Mouse (Mus musculus) monocyte, adult 5-6 weeks (primary cell): ENCODE measurements at regions not wholly inside any gene's neighbourhood (a gene's known extent, or its start where the extent isn't known, plus 50 kb on each side); places are given as distances from the start of the nearest gene placed in this dataset.

ENCODE experiments used
- ATAC-seq: fragments of 153-309, 156-312 bp; replicated peaks from 2 replicates; pipeline ENCODE4 v1.8.0; 2017; ENCODE audit warnings: mild to moderate bottlenecking; ENCODE audit not compliant: low TSS enrichment, insufficient number of reproducible peaks, severe bottlenecking, poor library complexity, low FRiP score

DNA sequence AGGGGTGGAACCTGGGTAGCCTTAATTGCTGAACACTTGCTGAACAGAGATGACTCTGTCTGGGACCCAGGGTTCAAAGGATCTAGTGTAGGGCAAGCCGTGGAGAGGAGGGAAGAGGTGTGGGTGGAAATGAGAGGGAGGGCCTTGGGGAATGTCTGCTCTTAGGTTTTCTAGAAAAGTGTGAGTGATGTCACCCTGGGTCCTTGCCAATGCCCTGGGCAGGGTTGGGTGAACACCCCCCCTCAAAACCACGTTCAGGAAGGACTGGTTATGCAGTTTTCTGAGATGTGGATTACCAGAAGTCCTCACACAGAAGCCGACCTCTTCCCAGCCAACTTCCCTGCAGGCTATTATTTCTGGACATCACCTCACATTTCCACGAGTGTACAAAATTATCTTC is 252.4 kb upstream of the Habp2 start:
- no peak for ATAC-seq

DNA sequence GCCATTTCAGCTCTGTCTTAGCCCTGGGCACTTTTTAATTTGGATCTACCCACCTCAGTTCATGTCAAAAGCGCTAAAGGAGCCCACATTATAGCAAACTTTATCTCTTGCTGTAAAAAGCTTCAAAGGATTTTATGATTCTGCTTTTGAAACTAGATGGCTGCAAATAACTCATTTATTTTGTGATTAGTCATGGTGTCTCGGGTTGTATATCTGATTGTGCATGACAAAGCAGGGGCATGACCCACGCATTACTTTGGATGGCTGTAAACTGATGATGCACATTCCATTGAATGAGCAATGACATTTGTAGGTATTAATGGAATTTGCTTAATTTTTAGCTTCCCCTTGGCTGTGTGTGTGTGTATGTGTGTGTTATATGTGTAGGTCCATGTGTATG is 249.4 kb upstream of the Habp2 start:
- ATAC-seq = no peak

DNA sequence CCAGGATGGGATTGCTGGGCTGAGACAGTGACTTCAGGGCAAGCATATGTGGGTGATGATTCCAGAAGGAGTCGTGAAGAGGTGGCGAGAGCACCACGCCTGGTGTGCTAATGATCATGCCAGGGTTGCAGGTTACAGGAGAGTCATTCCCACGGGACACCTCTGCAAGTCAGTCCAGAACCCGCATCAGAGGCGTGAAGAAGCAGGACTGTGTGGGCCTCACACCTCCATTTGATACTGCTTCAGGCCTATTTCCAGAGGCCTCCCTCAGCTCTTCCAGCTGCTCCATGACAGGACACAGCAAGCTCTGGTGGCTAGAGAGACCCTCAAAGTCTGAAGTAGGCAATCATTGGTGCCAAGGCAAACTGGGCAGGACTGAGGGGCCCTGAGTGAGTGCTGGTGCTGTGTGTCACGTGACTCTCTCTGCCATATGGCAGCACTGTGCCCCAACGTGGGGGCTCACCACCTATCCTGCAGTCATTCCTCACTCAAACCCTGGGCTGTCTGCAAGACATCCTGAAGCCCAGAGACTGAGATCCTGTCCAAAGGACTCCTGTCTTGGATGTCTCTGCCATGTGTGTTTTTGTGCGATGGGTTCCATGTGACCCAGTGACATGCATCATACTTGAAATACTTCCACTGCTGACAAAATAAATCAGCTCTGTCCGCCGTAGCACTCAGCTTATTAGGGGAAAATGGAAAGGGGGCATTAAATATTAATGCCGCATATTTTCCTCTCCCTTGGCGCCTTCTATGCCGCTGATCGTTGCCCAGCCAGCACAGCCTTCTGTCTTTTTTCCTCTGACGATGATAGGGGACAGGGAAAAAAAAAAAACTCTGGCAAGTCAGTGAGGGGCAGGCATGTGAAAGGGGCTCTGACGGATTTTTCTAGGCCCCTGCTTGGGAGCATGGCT is 247.6 kb upstream of the Habp2 start:
- ATAC-seq = no peak

DNA sequence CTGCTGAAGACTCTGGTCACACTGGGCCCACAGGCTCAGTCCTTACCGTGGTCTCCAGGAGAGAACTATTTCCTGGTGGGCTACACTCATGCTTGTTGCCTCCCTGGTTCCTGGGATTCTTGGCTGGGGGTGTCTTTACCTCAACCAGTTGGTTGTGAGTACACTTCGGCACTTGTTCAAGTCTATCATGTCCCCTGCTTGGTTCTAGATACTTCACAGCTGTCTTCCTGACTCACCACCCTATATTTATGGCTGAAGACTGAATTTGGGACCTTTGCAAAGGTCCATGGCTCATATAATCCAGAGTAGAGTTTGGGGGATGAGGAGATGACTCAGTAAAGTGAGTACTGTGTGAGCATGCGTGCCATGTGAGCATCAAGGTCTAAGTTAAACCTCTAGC is 245.0 kb upstream of the Habp2 start:
- no peak for ATAC-seq

DNA sequence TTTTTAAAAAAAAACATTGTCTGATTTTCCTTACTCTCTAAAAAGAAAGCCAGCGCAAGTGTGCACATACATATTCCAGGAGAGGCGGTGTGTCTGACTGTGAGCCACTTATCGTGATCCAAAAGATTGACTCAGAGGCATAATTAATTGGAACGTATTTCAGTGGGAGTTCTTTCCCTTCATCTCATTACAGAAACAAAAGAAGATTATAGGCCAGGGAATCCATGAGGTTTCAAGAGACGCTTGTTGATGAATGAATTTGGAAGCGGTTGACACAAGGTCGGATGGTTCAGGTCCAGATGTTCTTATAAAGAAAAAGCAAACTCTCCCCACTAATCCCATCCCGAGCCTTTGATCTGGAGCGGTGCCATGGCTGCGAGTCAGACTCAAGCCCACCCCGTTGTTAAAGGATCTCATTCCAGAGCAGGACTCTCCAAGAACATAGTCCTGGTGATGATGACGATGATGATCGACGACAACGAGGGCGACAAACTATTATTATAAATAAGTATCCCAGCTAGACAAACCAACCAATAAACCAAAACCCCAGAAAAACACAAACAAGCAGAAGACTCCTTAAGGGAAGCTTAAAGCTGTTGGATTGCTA is 240.1 kb upstream of the Habp2 start:
- ATAC-seq = no peak

DNA sequence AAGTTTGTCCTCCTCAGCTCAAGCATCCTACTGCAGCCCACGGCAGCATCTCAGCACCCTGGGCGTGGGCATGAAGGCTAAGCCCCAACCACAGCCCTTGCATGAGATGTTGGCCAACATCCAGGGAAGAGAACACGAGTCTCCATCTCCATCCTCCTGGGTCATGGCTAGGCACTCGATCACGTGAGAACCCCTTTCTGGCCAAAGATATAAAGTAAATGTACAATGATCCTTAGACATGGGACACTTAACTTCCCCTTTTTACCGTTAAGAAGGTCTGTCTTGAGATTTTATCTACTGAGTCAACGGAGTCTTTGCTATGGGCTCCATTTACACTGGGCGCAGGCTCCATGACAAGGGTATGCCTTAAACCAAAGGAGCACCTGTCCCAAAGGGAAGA is 232.8 kb upstream of the Habp2 start:
- no peak for ATAC-seq

DNA sequence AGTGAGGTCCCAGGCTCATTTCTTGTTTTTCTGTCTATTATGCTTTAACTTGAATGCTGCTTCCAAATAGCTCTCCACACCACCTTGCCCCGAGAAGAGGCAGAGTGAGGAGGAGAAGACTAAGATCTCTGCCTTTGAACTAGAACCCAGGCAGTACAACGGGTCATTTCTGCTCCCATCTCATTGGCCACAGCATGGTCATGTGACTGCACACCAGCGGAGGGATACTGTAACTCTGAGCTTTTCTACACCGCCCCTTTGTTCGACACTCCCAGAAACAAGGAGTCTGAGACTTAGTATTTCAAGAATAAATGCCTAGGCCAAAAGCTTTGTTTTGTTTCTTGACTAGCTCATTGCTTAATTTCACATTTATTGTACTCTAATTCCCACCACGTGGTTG is 230.5 kb upstream of the Habp2 start:
- no peak for ATAC-seq

DNA sequence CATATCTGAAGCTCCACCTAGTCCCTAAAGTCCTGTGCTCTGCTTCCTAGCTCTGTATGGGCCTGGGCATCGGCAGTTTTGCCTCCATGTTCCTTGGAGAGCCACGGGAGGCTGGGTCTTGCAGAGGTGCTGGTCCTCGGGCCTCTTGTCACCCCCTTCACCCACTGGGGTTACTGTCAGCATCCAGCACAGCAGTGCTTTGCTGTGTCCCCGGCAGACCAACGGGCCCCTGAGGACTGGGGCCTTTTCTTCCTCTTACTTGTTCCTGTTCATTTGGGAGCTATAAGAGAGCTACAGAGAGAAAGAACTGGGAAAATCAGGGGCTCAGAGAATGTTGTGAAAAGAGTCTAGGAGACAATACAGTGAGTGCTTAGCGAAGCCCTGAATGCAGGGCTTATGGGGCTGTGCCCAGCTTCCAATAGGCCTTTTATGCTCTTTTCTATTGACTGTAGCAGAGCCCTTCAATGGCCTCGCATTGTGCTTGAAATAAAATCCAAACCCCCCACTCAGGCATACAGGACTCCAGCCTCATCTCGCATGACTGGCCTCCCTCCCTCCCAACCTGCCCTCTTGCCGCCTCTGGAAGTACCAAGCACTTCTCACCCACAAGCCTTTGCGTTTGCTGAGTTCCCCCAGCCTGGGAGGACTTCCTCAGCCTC is 224.9 kb upstream of the Habp2 start:
- ATAC-seq = no peak

DNA sequence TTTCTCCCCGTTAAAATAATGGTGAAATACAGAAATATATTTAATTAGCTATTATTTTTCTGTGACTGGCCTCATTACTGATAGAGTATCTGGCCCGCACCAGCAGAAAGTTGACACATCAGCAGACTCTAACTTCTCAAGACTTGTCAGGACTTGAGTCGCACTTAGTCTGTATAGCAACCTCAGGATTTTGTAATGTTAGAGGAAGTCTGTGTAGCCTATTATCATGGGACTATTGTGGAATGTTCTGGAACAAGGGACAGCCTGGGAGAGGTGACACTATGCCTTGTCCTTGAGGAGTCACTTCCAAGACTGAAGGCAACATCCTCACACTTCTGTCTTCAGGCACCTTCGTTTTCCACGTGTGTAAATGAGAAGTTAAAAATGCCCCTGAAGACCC is 223.8 kb upstream of the Habp2 start:
- no peak for ATAC-seq

DNA sequence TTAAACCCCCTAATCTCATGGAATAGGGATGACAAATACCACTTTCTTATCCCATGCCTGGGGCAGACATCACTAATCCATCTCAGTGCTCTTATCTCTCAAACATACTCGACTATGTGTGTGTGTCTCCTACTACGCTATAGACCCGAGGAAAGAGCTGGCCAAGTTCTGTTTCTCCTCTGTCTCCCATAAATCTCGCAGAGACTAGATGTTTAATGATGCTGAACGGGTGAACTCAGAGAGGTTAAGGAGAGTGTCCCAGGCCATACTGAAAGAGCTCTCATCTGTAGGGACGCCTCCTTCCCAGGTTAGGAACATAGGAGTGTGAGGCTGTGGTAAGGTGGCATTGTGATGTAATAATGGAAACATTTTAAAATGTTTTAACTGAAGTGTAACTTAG is 221.2 kb upstream of the Habp2 start:
- ATAC-seq = no peak

DNA sequence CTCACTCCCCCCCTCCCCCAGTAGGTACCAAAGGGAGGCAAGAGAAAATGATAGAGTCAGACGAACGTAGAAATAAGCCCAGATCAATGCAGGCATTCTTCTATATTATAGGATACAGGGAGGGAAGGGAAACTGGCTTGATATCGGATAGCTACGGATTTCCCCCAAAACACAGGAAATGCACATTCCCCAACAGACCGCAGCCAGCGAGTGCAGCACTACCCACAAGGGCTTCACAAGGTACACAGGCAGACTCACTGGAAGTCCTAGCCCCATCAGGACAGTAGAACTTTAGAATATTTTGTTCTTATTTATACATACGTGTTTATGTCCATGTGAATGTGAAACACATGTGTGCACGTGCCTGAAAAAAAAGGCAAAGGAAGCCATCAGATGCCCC is 218.8 kb upstream of the Habp2 start:
- ATAC-seq = no peak

DNA sequence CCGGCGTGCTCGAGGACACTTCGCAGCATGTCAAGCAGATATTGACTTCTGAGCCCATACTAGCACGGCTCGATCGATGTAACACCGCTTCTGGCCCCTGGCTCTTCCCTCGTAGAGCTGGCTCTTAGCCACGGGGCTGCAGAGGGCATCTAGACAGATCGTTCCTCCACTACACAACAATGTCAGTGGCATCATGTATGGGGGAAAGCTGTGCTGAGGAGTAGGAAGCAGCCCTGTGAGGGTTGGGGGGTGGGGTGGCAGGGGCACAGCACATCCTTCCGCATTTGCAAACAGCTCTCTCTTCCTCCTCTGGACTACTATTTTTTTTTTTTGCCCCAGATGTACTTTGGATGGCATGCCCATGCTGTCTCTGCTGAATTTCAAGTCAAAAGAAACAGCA is 218.1 kb upstream of the Habp2 start:
- ATAC-seq = peak; percentile 75; the same call in 1 of the 2 replicates

DNA sequence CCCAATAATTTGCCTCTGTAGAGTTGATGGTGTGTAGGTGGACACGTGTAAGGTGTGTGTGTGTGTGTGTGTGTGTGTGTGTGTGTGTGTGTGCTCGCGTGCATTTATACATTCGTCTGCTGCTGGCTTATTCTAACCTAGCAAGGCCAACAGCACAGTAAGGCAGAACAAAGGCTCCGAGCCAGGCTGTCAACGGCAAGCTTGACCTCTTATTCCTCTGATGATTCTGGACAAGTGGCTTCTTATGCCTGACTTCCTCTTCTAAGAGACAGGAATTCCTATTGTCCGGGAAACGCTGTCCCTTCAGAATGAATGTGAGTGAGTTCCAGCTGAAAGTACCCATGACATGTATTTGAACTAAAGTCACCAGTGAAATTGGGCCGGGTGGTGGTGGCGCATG is 217.7 kb upstream of the Habp2 start:
- no peak for ATAC-seq

DNA sequence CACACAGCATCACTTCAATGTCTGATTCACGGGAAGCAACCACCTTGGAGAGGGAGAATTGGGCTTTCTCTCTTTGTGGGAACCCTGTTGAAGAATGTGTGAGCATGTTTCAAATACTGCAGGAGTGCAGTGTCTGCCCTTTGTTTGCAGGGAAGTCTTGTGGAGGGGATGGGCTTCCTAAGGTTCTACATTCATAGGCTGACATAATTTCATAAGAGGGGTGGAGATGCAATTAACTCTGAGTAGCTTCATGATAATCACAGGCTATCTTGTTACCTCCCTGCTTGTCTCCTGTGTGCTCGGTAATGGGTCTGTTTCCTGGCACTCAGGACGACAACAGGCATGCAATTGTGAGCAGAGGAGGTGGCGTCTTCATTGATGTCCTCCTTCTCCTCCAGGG is 215.6 kb upstream of the Habp2 start:
- ATAC-seq = no peak

DNA sequence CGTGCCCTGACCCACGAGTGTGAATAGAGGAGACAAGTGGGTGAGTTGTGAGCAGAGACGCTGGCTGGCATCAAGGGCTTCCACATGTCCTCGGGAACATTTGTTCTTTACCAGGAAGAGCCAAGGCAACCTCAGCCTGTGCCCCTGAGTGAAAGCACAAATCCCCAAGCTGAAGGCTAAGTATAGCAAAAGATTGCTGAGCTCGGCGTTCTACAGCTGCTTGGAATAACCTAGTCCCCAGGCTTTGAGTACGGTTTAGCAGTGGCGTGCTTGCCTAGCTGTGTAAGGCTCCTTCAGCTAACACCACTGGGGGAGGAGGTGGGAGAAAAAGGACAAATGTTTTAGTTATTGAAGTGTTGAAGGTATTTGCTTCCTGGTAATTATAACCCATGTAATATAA is 210.8 kb upstream of the Habp2 start:
- no peak for ATAC-seq

DNA sequence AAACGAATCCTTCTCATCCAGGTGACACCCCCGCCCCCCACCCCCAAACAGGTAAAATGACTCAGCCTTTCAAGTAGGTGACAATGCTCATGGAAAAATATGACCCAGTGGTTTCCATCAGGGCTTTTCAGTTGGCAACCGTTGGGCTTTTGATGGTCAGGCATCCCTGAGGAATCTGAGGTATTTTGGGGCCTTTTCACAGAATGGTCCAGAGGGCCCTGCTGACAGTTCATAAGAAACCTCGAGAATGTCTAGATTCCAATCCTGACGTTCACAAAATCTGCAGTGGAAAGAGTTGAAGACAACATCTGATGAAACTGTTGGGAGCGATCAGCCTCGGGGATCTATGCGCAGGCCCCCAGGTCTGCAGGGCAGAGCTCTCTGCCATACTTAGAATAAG is 209.4 kb upstream of the Habp2 start:
- ATAC-seq = no peak

DNA sequence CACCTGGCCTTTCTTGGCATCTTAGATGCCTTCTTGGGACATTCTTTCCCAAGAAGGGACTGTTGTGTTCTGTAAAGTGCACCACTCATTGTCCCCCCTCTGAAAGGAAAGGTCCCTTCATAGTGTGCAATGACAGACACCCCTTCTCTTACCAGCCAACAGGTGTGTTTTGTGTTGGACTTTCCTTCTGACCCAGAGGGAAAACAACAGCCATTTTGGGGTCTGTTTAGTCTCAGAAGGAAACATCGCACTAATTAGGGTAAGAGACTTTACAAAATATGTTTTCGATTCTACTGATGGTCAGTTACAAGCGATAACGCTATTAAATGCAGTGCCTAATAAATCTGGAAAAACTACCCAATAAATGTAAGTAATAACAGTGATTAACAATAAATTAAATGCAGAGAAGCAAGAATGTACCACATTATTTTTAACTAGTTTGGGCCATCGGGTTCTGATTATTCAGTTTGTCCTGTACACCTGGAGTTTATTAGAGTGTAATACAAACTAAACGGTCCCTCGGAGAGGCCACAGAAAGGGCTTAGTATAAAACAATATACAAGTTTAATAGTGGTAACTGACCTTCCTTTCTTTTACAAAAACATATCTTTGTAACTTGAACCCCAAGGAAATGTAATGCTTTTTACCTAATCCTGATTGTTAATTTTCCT is 200.4 kb upstream of the Habp2 start:
- no peak for ATAC-seq

DNA sequence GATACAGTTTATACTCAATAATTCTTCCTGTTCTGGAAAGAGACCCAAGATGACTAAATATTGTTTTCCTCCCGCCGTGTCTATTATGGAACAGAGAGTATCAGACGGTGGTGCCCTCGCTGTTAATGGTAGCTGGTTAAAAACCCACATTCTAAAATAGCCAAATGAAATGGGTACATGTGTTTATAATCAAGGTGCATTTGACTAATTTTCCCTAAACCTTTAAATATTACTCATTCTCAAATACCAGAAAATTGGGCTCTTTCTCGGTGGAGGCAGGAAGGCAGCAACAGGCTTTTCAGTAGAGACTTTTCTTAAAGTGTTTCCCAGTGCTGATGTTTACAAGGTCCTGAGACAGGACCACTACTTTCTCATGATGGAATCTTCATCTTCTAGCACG is 199.8 kb upstream of the Habp2 start:
- no peak for ATAC-seq

DNA sequence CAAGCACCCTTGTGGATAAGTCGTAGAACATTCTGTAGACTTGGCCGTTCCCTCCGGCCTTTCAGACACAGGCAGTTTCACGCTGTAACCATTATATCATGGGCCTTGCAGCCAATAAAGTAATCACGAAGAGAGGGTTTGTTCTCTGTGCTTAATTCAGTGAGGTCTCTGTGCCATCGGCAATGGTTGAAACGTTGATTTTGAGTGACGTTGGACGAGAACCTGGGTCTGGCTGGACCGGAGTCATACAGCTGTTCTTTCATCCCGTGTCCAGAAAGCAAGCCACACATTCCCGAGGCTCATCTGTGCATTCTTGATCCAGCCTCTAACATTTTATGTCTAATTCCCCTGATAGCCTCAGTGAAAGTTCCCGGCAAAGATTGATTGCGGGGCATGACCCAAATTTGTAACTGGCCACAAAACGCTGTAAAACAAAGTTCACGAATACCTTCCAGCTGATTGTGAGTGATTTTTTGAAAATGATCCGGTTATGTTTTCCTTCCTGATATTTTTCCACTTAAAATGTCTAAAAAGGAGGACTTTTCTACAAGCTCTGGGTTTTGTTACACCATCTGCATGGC is 197.1 kb upstream of the Habp2 start:
- no peak for ATAC-seq
